Mouse (Mus musculus) heart, adult 2 months (tissue): ENCODE measurements around the gene Eml2. TPM values are rescaled to one million over a fixed set of nuclear protein-coding genes. Genes with fewer than 3 reads are reported as not detected.

ENCODE experiments used
- DNase-seq, 2 experiments: peaks; one replicate each; pipeline ENCODE4 v3.0.0; 2021
- H3K27ac ChIP-seq: fragments of 200-600 bp; 2 replicates; pipeline ENCODE4 v1.8.1; 2022
- H3K27me3 ChIP-seq: fragments of 200-500 bp; 2 replicates; pipeline ENCODE4 v1.6.1; 2012; ENCODE audit warnings: mild to moderate bottlenecking, low read length, inconsistent platforms, mixed read lengths; ENCODE audit not compliant: control insufficient read depth, insufficient read depth
- H3K36me3 ChIP-seq: fragments of 200-500 bp; 2 replicates; pipeline ENCODE4 v1.6.1; 2012; ENCODE audit warnings: low read length, inconsistent platforms; ENCODE audit not compliant: control insufficient read depth, insufficient read depth
- H3K4me1 ChIP-seq: fragments of 200-500 bp; 2 replicates; pipeline ENCODE4 v1.6.1; 2011; ENCODE audit warnings: low read length; ENCODE audit not compliant: control insufficient read depth, insufficient read depth
- H3K4me3 ChIP-seq: fragments of 200-600 bp; 2 replicates; pipeline ENCODE4 v1.8.1; 2022
- H3K79me2 ChIP-seq: fragments of 200-500 bp; replicated peaks from 2 replicates; pipeline ENCODE4 v1.6.1; 2012; ENCODE audit warnings: mild to moderate bottlenecking, inconsistent platforms, low read length, moderate library complexity, mixed read lengths; ENCODE audit not compliant: control insufficient read depth, insufficient read depth
- H3K9ac ChIP-seq: fragments of 200-500 bp; 2 replicates; pipeline ENCODE4 v1.6.1; 2012; ENCODE audit warnings: low read depth, mild to moderate bottlenecking, control low read depth, inconsistent platforms, low read length, mixed read lengths
- CTCF ChIP-seq: fragments of 200-600 bp; IDR thresholded peaks from 2 replicates; pipeline ENCODE4 v1.8.1; 2022; ENCODE audit warnings: antibody characterized with exemption, mild to moderate bottlenecking, moderate library complexity
- EP300 ChIP-seq: fragments of 200-500 bp; IDR thresholded peaks from 2 replicates; pipeline ENCODE4 v1.6.1; 2011; ENCODE audit warnings: low read depth, low read length, control low read depth; ENCODE audit not compliant: insufficient read depth
- POLR2A ChIP-seq: fragments of 200-500 bp; IDR thresholded peaks from 2 replicates; pipeline ENCODE4 v1.6.1; 2011; ENCODE audit warnings: mild to moderate bottlenecking, low read depth, low read length, control low read depth; ENCODE audit not compliant: insufficient read depth
- WGBS: fragments of 180-500 bp; shearing (Covaris S2); methylation state at CpG from one replicate; pipeline ENCODE4 v1.1.7; 2018; 5-methylcytosine and 5-hydroxymethylcytosine counted together
- intact Hi-C: fragments of 180-260 bp; cut with DNase I; formaldehyde crosslinking; loops from one replicate; pipeline ENCODE4 v1.15.1; 2025
- polyA plus RNA-seq: library from polyadenylated mRNA; depleted of rRNA; stranded (reverse); fragments of >200 nt; gene quantifications from 2 replicates; pipeline ENCODE4 v1.2.3, GENCODE M21; 2012
- total RNA-seq, 2 experiments: library from RNA; stranded (reverse); gene quantifications; 2 replicates each; pipeline ENCODE4 v1.2.3; 2021

Gene Eml2
- total and polyA plus RNA-seq, 3 experiments: 35.6 to 38.8 (median 38.7) TPM

- no peak overlapping the region for H3K27ac ChIP-seq
- peak; percentile 74 to 79 for DNase-seq
- peaks cover 6% of the 10 kb centered on the region; the same call in 1 of the 2 replicates for H3K27me3 ChIP-seq
- H3K79me2 ChIP-seq: no peaks in the 10 kb centered on the region
- peak overlapping the region; percentile 24; the same call in 1 of the 2 replicates for H3K4me3 ChIP-seq
- peaks cover 5% of the 10 kb centered on the region for H3K4me1 ChIP-seq
- intact Hi-C loops: loop anchor here (2.0 kb wide), 4 partner anchors 18 to 164 kb away; partner anchors contain the start of gene Rtn2
- no peak overlapping the region for H3K9ac ChIP-seq
- WGBS: under 1% methylated on average over 32 of the region's 32 CpGs
- no peaks in the 10 kb centered on the region for H3K36me3 ChIP-seq
- TF ChIP-seq POLR2A (no peak), CTCF (peak; percentile 70), EP300 (no peak)
Observed at GRCm38 (mm10) chr7:19179173-19179572, 3.0 kb downstream of the Eml2 start.

- DNase-seq: no peak
- Histone ChIP-seq H3K27me3 (peaks cover 6% of the 10 kb centered on the region; the same call in 1 of the 2 replicates), H3K36me3 (no peaks in the 10 kb centered on the region; the same call in 1 of the 2 replicates), H3K4me1 (peaks cover 10% of the 10 kb centered on the region), H3K27ac (no peak overlapping the region), H3K9ac (no peak overlapping the region), H3K79me2 (no peaks in the 10 kb centered on the region), H3K4me3 (no peak overlapping the region)
- 44% methylated on average over 6 of the region's 6 CpGs for WGBS
- TF ChIP-seq CTCF (no peak), POLR2A (no peak), EP300 (no peak)
- intact Hi-C loops: loop anchor here (2.0 kb wide), 4 partner anchors 17 to 163 kb away; partner anchors contain the start of gene Rtn2
Observed at GRCm38 (mm10) chr7:19179936-19180335, 3.7 kb downstream of the Eml2 start.

- Histone ChIP-seq H3K4me1 (peaks cover 10% of the 10 kb centered on the region), H3K27me3 (peaks cover 6% of the 10 kb centered on the region; the same call in 1 of the 2 replicates), H3K79me2 (no peaks in the 10 kb centered on the region), H3K36me3 (no peaks in the 10 kb centered on the region; the same call in 1 of the 2 replicates), H3K9ac (peak overlapping the region; percentile 77), H3K4me3 (peak overlapping the region; percentile 48), H3K27ac (peak overlapping the region; percentile 67)
- DNase-seq: peak; percentile 63 to 69
- under 1% methylated on average over 27 of the region's 27 CpGs for WGBS
- TF ChIP-seq POLR2A (peak; percentile 36; the same call in 1 of the 2 replicates), EP300 (0 out of 2 replicates have a peak, but pooled peaks have one; percentile 48), CTCF (peak; percentile 29)
- intact Hi-C loops: no loop called here
Observed at GRCm38 (mm10) chr7:19180862-19181429, 4.7 kb downstream of the Eml2 start.

- intact Hi-C loops: no loop called here
- Histone ChIP-seq H3K4me1 (peaks cover 10% of the 10 kb centered on the region), H3K79me2 (no peaks in the 10 kb centered on the region), H3K36me3 (no peaks in the 10 kb centered on the region; the same call in 1 of the 2 replicates), H3K27me3 (no peaks in the 10 kb centered on the region), H3K27ac (no peak overlapping the region), H3K9ac (no peak overlapping the region), H3K4me3 (no peak overlapping the region)
- WGBS: 42% methylated on average over 2 of the region's 2 CpGs
- no peak for DNase-seq
- TF ChIP-seq POLR2A (no peak), EP300 (no peak), CTCF (no peak)
Observed at GRCm38 (mm10) chr7:19184250-19184649, 8.0 kb downstream of the Eml2 start.

- peaks cover 10% of the 10 kb centered on the region for H3K4me1 ChIP-seq
- no peaks in the 10 kb centered on the region; the same call in 1 of the 2 replicates for H3K36me3 ChIP-seq
- DNase-seq: no peak
- TF ChIP-seq EP300 (no peak), POLR2A (no peak), CTCF (no peak)
- H3K4me3 ChIP-seq: no peak overlapping the region
- peak overlapping the region; percentile 14; the same call in 1 of the 2 replicates for H3K9ac ChIP-seq
- H3K79me2 ChIP-seq: no peaks in the 10 kb centered on the region
- WGBS: 46% methylated on average over 6 of the region's 6 CpGs
- intact Hi-C loops: no loop called here
- no peak overlapping the region for H3K27ac ChIP-seq
- no peaks in the 10 kb centered on the region for H3K27me3 ChIP-seq
Observed at GRCm38 (mm10) chr7:19184758-19185157, 8.5 kb downstream of the Eml2 start.

- H3K27ac ChIP-seq: no peak overlapping the region
- no peak for DNase-seq
- no peak overlapping the region for H3K9ac ChIP-seq
- no peaks in the 10 kb centered on the region for H3K36me3 ChIP-seq
- H3K79me2 ChIP-seq: no peaks in the 10 kb centered on the region
- H3K27me3 ChIP-seq: no peaks in the 10 kb centered on the region
- H3K4me3 ChIP-seq: no peak overlapping the region
- TF ChIP-seq EP300 (no peak), CTCF (peak; percentile 43)
- WGBS: 99% methylated on average over 4 of the region's 4 CpGs
- no peaks in the 10 kb centered on the region for H3K4me1 ChIP-seq
- intact Hi-C loops: no loop called here
Observed at GRCm38 (mm10) chr7:19194676-19195075, 18.5 kb downstream of the Eml2 start.
